Mouse (Mus musculus): ENCODE measurements at regions not wholly inside any gene's neighbourhood (a gene's known extent, or its start where the extent isn't known, plus 50 kb on each side); places are given as distances from the start of the nearest gene placed in this dataset.

GRCm38 (mm10) chr1:163158491-163158890 is 73.0 kb upstream of the Mroh9 start:
- no peak for TF ChIP-seq POLR2A (IDR thresholded peaks at IDR 0.05; ENCODE audit: extremely low read depth, insufficient read depth, low read length)
- no peak for TF ChIP-seq CTCF (IDR thresholded peaks at IDR 0.05; ENCODE audit: low read depth, low read length)
- no peaks in the 10 kb centered on the region for H3K27me3 ChIP-seq (ENCODE audit: control insufficient read depth, insufficient read depth, low read length)
- no peak overlapping the region for H3K9ac ChIP-seq (ENCODE audit: low read depth, low read length)
- H3K79me2 ChIP-seq (ENCODE audit: control insufficient read depth, insufficient read depth, low read length): no peaks in the 10 kb centered on the region
- H3K4me1 ChIP-seq (ENCODE audit: control insufficient read depth, insufficient read depth, low read length): no peaks in the 10 kb centered on the region
- no peak overlapping the region for H3K4me3 ChIP-seq (ENCODE audit: insufficient read depth, low read depth, low read length)
- no peak for DNase-seq (ENCODE audit: extremely low read depth, low read depth, low spot score)
- H3K27ac ChIP-seq (replicated peaks; ENCODE audit: insufficient read depth, low read depth, low read length): no peak overlapping the region
- H3K36me3 ChIP-seq (ENCODE audit: control insufficient read depth, insufficient read depth, low read length): no peaks in the 10 kb centered on the region
- WGBS: 22% methylated on average over 5 of the region's 5 CpGs

GRCm38 (mm10) chr1:163150203-163150855 is 64.9 kb upstream of the Mroh9 start:
- no peaks in the 10 kb centered on the region for H3K27me3 ChIP-seq (ENCODE audit: control insufficient read depth, insufficient read depth, low read length)
- no peaks in the 10 kb centered on the region for H3K79me2 ChIP-seq (ENCODE audit: control insufficient read depth, insufficient read depth, low read length)
- WGBS: 33% methylated on average over 13 of the region's 13 CpGs
- no peak overlapping the region for H3K4me3 ChIP-seq (ENCODE audit: insufficient read depth, low read depth, low read length)
- H3K9ac ChIP-seq (ENCODE audit: low read depth, low read length): no peak overlapping the region
- H3K27ac ChIP-seq (replicated peaks; ENCODE audit: insufficient read depth, low read depth, low read length): no peak overlapping the region
- no peaks in the 10 kb centered on the region for H3K36me3 ChIP-seq (ENCODE audit: control insufficient read depth, insufficient read depth, low read length)
- DNase-seq (ENCODE audit: extremely low read depth, low read depth, low spot score): peak; percentile 65
- TF ChIP-seq POLR2A (IDR thresholded peaks at IDR 0.05; ENCODE audit: extremely low read depth, insufficient read depth, low read length) (no peak), CTCF (IDR thresholded peaks at IDR 0.05; ENCODE audit: low read depth, low read length) (peak; percentile 63)
- H3K4me1 ChIP-seq (ENCODE audit: control insufficient read depth, insufficient read depth, low read length): no peaks in the 10 kb centered on the region

GRCm38 (mm10) chr1:163146641-163147040 is 61.2 kb upstream of the Mroh9 start:
- Histone ChIP-seq H3K4me1 (ENCODE audit: control insufficient read depth, insufficient read depth, low read length) (no peaks in the 10 kb centered on the region), H3K27ac (replicated peaks; ENCODE audit: insufficient read depth, low read depth, low read length) (no peak overlapping the region), H3K9ac (ENCODE audit: low read depth, low read length) (no peak overlapping the region), H3K4me3 (ENCODE audit: insufficient read depth, low read depth, low read length) (no peak overlapping the region), H3K36me3 (ENCODE audit: control insufficient read depth, insufficient read depth, low read length) (no peaks in the 10 kb centered on the region), H3K79me2 (ENCODE audit: control insufficient read depth, insufficient read depth, low read length) (no peaks in the 10 kb centered on the region), H3K27me3 (ENCODE audit: control insufficient read depth, insufficient read depth, low read length) (no peaks in the 10 kb centered on the region)
- TF ChIP-seq POLR2A (IDR thresholded peaks at IDR 0.05; ENCODE audit: extremely low read depth, insufficient read depth, low read length) (no peak), CTCF (IDR thresholded peaks at IDR 0.05; ENCODE audit: low read depth, low read length) (no peak)
- 56% methylated on average over 1 of the region's 1 CpGs for WGBS
- DNase-seq (ENCODE audit: extremely low read depth, low read depth, low spot score): no peak

GRCm38 (mm10) chr1:163143113-163143512 is 57.6 kb upstream of the Mroh9 start:
- Histone ChIP-seq H3K4me3 (ENCODE audit: insufficient read depth, low read depth, low read length) (no peak overlapping the region), H3K9ac (ENCODE audit: low read depth, low read length) (no peak overlapping the region), H3K4me1 (ENCODE audit: control insufficient read depth, insufficient read depth, low read length) (no peaks in the 10 kb centered on the region), H3K36me3 (ENCODE audit: control insufficient read depth, insufficient read depth, low read length) (no peaks in the 10 kb centered on the region), H3K79me2 (ENCODE audit: control insufficient read depth, insufficient read depth, low read length) (no peaks in the 10 kb centered on the region), H3K27me3 (ENCODE audit: control insufficient read depth, insufficient read depth, low read length) (no peaks in the 10 kb centered on the region), H3K27ac (replicated peaks; ENCODE audit: insufficient read depth, low read depth, low read length) (no peak overlapping the region)
- TF ChIP-seq CTCF (IDR thresholded peaks at IDR 0.05; ENCODE audit: low read depth, low read length): no peak
- TF ChIP-seq POLR2A (IDR thresholded peaks at IDR 0.05; ENCODE audit: extremely low read depth, insufficient read depth, low read length): no peak
- WGBS: 69% methylated on average over 1 of the region's 1 CpGs
- no peak for DNase-seq (ENCODE audit: extremely low read depth, low read depth, low spot score)

- DNase-seq (ENCODE audit: extremely low read depth, low read depth, low spot score): no peak
- Histone ChIP-seq H3K4me3 (ENCODE audit: insufficient read depth, low read depth, low read length) (no peak overlapping the region), H3K79me2 (ENCODE audit: control insufficient read depth, insufficient read depth, low read length) (no peaks in the 10 kb centered on the region), H3K9ac (ENCODE audit: low read depth, low read length) (no peak overlapping the region), H3K4me1 (ENCODE audit: control insufficient read depth, insufficient read depth, low read length) (no peaks in the 10 kb centered on the region), H3K27me3 (ENCODE audit: control insufficient read depth, insufficient read depth, low read length) (no peaks in the 10 kb centered on the region), H3K36me3 (ENCODE audit: control insufficient read depth, insufficient read depth, low read length) (no peaks in the 10 kb centered on the region), H3K27ac (replicated peaks; ENCODE audit: insufficient read depth, low read depth, low read length) (no peak overlapping the region)
- WGBS: 79% methylated on average over 1 of the region's 1 CpGs
- no peak for TF ChIP-seq CTCF (IDR thresholded peaks at IDR 0.05; ENCODE audit: low read depth, low read length)
Observed at GRCm38 (mm10) chr1:163141471-163141870, 56.0 kb upstream of the Mroh9 start.

GRCm38 (mm10) chr1:163138179-163138578 is 52.7 kb upstream of the Mroh9 start:
- DNase-seq (ENCODE audit: extremely low read depth, low read depth, low spot score): no peak
- no peak overlapping the region for H3K27ac ChIP-seq (replicated peaks; ENCODE audit: insufficient read depth, low read depth, low read length)
- no peaks in the 10 kb centered on the region for H3K79me2 ChIP-seq (ENCODE audit: control insufficient read depth, insufficient read depth, low read length)
- 49% methylated on average over 1 of the region's 1 CpGs for WGBS
- H3K27me3 ChIP-seq (ENCODE audit: control insufficient read depth, insufficient read depth, low read length): no peaks in the 10 kb centered on the region
- no peak for TF ChIP-seq CTCF (IDR thresholded peaks at IDR 0.05; ENCODE audit: low read depth, low read length)
- TF ChIP-seq POLR2A (IDR thresholded peaks at IDR 0.05; ENCODE audit: extremely low read depth, insufficient read depth, low read length): no peak
- H3K36me3 ChIP-seq (ENCODE audit: control insufficient read depth, insufficient read depth, low read length): no peaks in the 10 kb centered on the region
- H3K4me3 ChIP-seq (ENCODE audit: insufficient read depth, low read depth, low read length): no peak overlapping the region
- no peaks in the 10 kb centered on the region for H3K4me1 ChIP-seq (ENCODE audit: control insufficient read depth, insufficient read depth, low read length)
- H3K9ac ChIP-seq (ENCODE audit: low read depth, low read length): no peak overlapping the region

Measured in liver, adult 2 months (tissue).